Mouse (Mus musculus): Measurements from ENCODE around the gene Capn7. TPM values are rescaled to one million over a fixed set of nuclear protein-coding genes. Genes with fewer than 3 reads are reported as not detected.
A peak's percentile ranks its signal among the peaks of the same experiment; 100 is the strongest.

Capn7 gene
- polyA plus RNA-seq, 1 experiment from 2014 or later: 42.3 TPM

DNA sequence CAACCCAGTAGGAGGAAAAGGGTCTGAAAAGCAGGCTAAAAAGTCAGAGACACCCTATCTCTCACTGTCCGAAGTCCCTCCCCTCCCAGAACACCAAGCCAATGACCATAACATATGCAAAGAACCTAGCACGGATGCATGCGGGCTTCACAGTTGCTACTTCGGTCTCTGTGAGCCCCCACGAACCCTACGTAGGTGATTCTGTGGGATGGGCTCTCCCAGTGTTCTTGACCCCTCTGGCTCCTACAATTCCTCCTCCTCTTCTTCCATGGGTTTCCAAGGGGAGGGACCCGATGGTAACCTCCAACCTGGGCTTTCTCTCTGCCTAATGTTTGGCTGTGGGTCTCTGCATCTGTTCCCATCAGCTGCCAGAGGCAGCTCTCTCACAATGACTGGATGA, 9.7 kb upstream of the Capn7 start:
- no peak for ATAC-seq (ENCODE audit: insufficient number of reproducible peaks, low FRiP score, low TSS enrichment, low read depth)
- H3K27me3 ChIP-seq: no peaks in the 10 kb centered on the region
- H3K4me3 ChIP-seq (replicated peaks): no peak overlapping the region
- H3K36me3 ChIP-seq: no peaks in the 10 kb centered on the region
- no peak overlapping the region for H3K27ac ChIP-seq (replicated peaks)
- peaks cover 7% of the 10 kb centered on the region; the same call in 1 of the 2 replicates for H3K4me1 ChIP-seq
- WGBS: 64% methylated on average over 7 of the region's 7 CpGs
- no peak overlapping the region for H3K9ac ChIP-seq
- no peaks in the 10 kb centered on the region for H3K9me3 ChIP-seq (replicated peaks)
- no peak overlapping the region for H3K4me2 ChIP-seq (replicated peaks)

DNA sequence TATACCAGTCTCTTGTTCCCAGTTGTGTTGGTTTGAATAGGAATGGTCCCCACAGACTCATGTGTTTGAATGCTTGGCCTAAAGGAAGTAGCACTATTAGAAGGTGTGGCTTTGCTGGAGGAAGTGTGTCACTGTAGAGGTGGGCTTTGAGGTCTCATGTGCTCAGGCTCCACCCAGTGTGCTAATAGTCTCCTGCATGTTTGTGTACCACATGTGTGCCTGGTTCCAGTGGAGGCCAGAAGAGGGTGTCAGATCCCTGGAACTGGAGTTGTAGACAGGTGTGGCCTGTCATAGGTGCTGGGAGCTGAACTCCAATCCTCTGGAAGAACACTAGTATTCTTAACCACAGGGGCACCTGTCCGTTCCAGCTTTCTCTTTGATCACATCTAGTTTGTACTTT, 9.2 kb upstream of the Capn7 start:
- H3K4me2 ChIP-seq (replicated peaks): no peak overlapping the region
- H3K4me3 ChIP-seq (replicated peaks): no peak overlapping the region
- H3K27ac ChIP-seq (replicated peaks): no peak overlapping the region
- no peaks in the 10 kb centered on the region for H3K27me3 ChIP-seq
- H3K9ac ChIP-seq: no peak overlapping the region
- ATAC-seq (ENCODE audit: insufficient number of reproducible peaks, low FRiP score, low TSS enrichment, low read depth): no peak
- H3K36me3 ChIP-seq: no peaks in the 10 kb centered on the region
- H3K4me1 ChIP-seq: peaks cover 7% of the 10 kb centered on the region; the same call in 1 of the 2 replicates
- 91% methylated on average over 1 of the region's 1 CpGs for WGBS
- no peaks in the 10 kb centered on the region for H3K9me3 ChIP-seq (replicated peaks)

DNA sequence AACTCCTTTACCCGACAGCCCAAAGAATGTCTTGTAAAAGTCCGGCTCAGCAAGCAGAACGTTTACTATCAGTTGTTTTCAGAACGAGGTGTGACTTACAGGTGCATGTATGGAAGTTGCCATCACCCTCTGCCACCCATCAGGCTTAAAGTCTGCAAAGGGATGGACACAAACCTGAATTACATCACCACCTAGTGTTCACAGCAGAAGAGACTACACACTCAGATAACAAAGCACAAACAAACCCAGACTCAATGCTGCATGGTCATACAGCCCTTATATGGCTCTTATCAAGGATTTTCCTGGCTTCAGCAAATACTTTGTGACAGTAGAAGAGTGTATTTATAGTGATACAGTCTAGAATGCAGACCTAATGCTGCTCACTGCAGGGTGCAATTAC, 8.8 kb upstream of the Capn7 start:
- Histone ChIP-seq H3K27ac (replicated peaks) (no peak overlapping the region), H3K4me2 (replicated peaks) (no peak overlapping the region), H3K4me3 (replicated peaks) (no peak overlapping the region), H3K27me3 (no peaks in the 10 kb centered on the region), H3K36me3 (no peaks in the 10 kb centered on the region), H3K9ac (no peak overlapping the region), H3K9me3 (replicated peaks) (no peaks in the 10 kb centered on the region), H3K4me1 (peaks cover 7% of the 10 kb centered on the region; the same call in 1 of the 2 replicates)
- no peak for ATAC-seq (ENCODE audit: insufficient number of reproducible peaks, low FRiP score, low TSS enrichment, low read depth)
- 75% methylated on average over 4 of the region's 4 CpGs for WGBS

DNA sequence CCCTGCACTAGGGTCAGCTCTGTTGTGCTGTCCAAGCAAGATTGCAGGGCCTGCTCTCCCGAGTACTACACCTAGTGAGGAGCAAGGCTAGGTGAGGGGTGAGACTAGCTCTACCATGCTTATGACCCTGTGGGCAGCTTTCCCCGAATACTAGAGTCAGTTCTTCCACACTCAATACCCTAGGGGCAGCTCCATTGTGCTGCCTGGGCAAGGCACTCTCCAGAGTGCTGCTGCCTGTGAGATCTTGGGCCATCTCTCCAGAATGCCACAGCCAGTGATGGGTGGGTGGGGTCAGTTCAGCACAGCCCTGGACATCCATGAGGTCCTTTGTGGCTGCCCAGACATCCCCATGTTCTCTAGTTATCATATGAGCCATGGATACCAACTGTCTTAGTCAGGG, 6.7 kb upstream of the Capn7 start:
- ATAC-seq (ENCODE audit: insufficient number of reproducible peaks, low FRiP score, low TSS enrichment, low read depth): no peak
- Histone ChIP-seq H3K9me3 (replicated peaks) (no peaks in the 10 kb centered on the region), H3K4me1 (no peaks in the 10 kb centered on the region), H3K4me2 (replicated peaks) (no peak overlapping the region), H3K9ac (no peak overlapping the region), H3K27ac (replicated peaks) (no peak overlapping the region), H3K36me3 (no peaks in the 10 kb centered on the region), H3K27me3 (no peaks in the 10 kb centered on the region), H3K4me3 (replicated peaks) (no peak overlapping the region)
- WGBS: 40% methylated on average over 2 of the region's 2 CpGs

DNA sequence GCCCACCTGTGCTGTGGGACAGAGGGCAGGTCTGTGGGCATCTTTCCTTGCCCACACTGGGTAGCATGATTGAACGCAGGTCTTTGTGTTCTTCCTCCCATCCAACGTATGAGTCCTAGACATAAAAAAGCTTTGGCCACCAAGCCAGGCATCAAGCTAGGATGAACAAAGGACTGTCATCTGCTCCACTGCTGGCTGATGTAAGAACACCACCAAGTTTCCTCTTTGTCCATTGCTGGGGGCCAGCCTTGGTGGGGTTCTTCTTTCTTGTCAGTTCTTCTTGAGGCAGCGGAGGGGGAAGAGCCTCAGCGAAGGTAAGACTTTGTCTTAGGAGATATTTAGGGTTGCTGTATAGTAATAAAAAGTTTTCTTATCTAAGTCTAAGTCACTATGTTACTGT, 5.5 kb upstream of the Capn7 start:
- Histone ChIP-seq H3K4me1 (no peaks in the 10 kb centered on the region), H3K27ac (replicated peaks) (no peak overlapping the region), H3K4me3 (replicated peaks) (no peak overlapping the region), H3K9ac (no peak overlapping the region), H3K27me3 (no peaks in the 10 kb centered on the region), H3K4me2 (replicated peaks) (no peak overlapping the region), H3K36me3 (no peaks in the 10 kb centered on the region), H3K9me3 (replicated peaks) (no peaks in the 10 kb centered on the region)
- 85% methylated on average over 4 of the region's 4 CpGs for WGBS
- no peak for ATAC-seq (ENCODE audit: insufficient number of reproducible peaks, low FRiP score, low TSS enrichment, low read depth)

DNA sequence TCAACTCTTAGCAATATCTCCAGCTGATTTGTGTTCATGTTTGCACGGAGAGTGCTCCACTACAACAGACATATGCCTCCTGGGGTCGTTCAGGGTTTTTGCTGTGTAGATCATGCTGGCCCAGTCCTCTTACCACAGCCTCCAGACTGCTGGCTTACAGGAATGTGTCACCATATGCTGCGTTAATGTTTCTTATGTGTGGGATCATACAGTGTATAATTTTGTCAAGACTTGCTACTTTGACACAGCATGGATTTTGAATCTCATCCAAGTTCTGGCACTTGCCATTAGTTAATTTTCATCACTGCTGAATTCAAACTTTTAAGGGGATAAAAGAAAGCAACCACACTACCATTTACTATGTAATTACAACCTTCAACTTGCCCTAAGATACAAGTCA, 673 bp upstream of the Capn7 start:
- H3K36me3 ChIP-seq: peaks cover 4% of the 10 kb centered on the region; the same call in 1 of the 2 replicates
- no peak overlapping the region for H3K9ac ChIP-seq
- ATAC-seq (ENCODE audit: insufficient number of reproducible peaks, low FRiP score, low TSS enrichment, low read depth): no peak
- H3K9me3 ChIP-seq (replicated peaks): no peaks in the 10 kb centered on the region
- no peaks in the 10 kb centered on the region for H3K27me3 ChIP-seq
- peaks cover 4% of the 10 kb centered on the region for H3K4me1 ChIP-seq
- peak overlapping the region; percentile 61 for H3K4me2 ChIP-seq (replicated peaks)
- peak overlapping the region; percentile 98 for H3K4me3 ChIP-seq (replicated peaks)
- no peak overlapping the region for H3K27ac ChIP-seq (replicated peaks)
- 41% methylated on average over 3 of the region's 3 CpGs for WGBS

DNA sequence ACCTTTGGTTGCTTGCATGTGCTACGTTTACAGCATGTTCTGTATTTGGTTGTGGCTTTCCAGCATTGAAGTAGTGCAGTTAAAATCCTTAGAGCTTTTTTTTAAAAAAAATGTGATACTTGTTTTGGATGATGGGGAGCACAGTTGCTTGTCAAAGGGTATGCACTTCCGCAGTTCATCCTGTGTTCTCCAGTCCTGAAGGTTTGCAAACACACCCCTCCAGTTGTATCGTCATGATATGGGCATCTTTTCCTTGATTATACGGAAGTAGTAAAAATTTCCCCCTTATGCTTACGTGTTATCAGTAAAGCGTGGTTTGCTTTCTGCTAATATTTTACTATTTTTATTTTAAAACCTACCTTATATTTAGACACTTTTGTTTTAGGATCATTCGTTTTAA, 968 bp downstream of the Capn7 start:
- Histone ChIP-seq H3K4me2 (replicated peaks) (peak overlapping the region; percentile 61), H3K36me3 (peaks cover 5% of the 10 kb centered on the region; the same call in 1 of the 2 replicates), H3K4me1 (peaks cover 4% of the 10 kb centered on the region), H3K9me3 (replicated peaks) (no peaks in the 10 kb centered on the region), H3K27me3 (no peaks in the 10 kb centered on the region), H3K9ac (peak overlapping the region; percentile 97), H3K27ac (replicated peaks) (no peak overlapping the region), H3K4me3 (replicated peaks) (peak overlapping the region; percentile 98)
- 34% methylated on average over 7 of the region's 7 CpGs for WGBS
- ATAC-seq (ENCODE audit: insufficient number of reproducible peaks, low FRiP score, low TSS enrichment, low read depth): no peak

DNA sequence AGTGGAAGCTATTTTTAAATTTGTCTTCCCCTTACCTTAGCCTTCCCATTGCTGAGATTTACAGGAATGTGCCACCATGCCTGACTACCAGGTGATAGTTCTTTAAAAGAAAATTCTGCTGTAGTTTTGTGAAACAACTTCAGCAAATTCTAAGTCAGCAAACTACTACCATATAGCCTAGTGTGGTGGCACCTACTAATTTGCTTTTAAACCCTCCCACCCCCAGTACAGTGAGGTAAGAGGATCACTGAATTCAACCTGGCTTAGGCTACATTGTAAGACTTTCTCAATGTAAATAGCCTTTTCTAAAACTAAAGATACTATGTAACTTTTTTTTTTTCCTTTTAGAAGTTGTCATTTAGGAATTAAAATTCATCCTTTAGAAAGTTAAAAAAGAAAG, 1.5 kb downstream of the Capn7 start:
- no peak for ATAC-seq (ENCODE audit: insufficient number of reproducible peaks, low FRiP score, low TSS enrichment, low read depth)
- Histone ChIP-seq H3K9me3 (replicated peaks) (no peaks in the 10 kb centered on the region), H3K27ac (replicated peaks) (no peak overlapping the region), H3K4me2 (replicated peaks) (peak overlapping the region; percentile 61), H3K4me1 (peaks cover 4% of the 10 kb centered on the region), H3K36me3 (peaks cover 5% of the 10 kb centered on the region; the same call in 1 of the 2 replicates), H3K4me3 (replicated peaks) (peak overlapping the region; percentile 98; the same call in 1 of the 2 replicates), H3K9ac (no peak overlapping the region), H3K27me3 (no peaks in the 10 kb centered on the region)

DNA sequence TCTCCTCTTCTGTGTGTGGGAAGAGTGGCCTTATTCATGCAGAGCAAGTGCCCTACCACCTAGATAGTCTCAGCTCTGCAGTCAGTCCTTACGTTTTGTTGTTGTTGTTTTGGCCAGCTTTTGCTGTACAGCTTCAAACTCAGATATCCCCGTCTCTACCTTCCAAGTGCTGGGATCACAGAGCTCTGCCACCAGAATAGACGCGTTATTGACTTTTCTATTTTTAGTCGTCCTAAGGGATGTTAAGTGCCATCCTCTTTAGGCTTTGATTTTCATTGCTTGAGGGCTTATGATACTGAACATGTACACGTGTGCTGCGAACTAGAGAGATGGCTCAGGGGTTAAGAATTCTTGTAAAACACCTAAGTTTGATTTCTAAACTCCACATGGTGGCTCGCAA, 6.8 kb downstream of the Capn7 start:
- H3K4me1 ChIP-seq: no peaks in the 10 kb centered on the region
- peaks cover 30% of the 10 kb centered on the region for H3K36me3 ChIP-seq
- H3K27me3 ChIP-seq: no peaks in the 10 kb centered on the region
- no peak overlapping the region for H3K27ac ChIP-seq (replicated peaks)
- 67% methylated on average over 8 of the region's 8 CpGs for WGBS
- no peaks in the 10 kb centered on the region for H3K9me3 ChIP-seq (replicated peaks)
- no peak overlapping the region for H3K4me2 ChIP-seq (replicated peaks)
- ATAC-seq (ENCODE audit: insufficient number of reproducible peaks, low FRiP score, low TSS enrichment, low read depth): no peak
- H3K9ac ChIP-seq: no peak overlapping the region
- no peak overlapping the region for H3K4me3 ChIP-seq (replicated peaks)

DNA sequence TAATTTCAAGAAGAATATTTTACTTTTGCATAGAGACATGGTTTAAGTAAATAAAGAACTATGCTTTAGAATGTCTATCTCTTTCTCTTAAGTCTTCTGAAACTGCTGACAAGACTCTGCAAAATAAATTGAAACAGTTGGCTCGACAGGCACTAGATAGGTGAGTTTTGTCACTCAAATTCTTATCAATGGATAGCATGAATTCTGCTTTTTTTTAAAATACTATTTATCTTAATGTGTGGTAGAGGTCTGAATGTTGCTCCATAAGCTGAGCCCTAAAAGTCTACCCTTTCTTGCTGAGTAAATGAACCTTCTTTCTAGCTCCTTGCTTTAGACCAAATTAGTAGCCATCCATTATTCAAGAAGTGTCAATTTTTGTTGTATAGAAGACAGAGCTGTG, 8.9 kb downstream of the Capn7 start:
- peaks cover 37% of the 10 kb centered on the region for H3K36me3 ChIP-seq
- no peak overlapping the region for H3K27ac ChIP-seq (replicated peaks)
- H3K4me2 ChIP-seq (replicated peaks): no peak overlapping the region
- H3K9ac ChIP-seq: no peak overlapping the region
- no peak overlapping the region for H3K4me3 ChIP-seq (replicated peaks)
- no peaks in the 10 kb centered on the region for H3K27me3 ChIP-seq
- WGBS: 98% methylated on average over 1 of the region's 1 CpGs
- H3K4me1 ChIP-seq: no peaks in the 10 kb centered on the region
- H3K9me3 ChIP-seq (replicated peaks): no peaks in the 10 kb centered on the region
- no peak for ATAC-seq (ENCODE audit: insufficient number of reproducible peaks, low FRiP score, low TSS enrichment, low read depth)

DNA sequence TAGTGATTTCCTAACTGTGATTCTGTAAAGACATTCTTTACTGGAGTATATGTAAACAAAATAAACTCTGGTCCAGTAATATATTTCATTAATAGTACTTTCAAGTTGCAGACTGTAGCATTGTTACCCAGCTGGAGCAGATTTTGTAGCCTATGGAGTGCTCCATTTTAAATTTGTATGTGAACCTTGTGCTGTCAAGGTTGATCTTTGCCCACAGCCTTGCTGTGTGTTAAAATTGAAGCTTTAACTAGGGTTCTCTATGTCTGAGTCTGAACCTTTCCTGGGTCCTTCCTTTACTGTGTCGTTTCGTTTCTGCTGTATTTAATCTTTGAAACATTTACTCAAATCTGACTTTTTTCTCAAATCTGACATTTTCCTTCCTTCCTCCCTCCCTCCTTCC, 25.8 kb downstream of the Capn7 start:
- no peak for ATAC-seq (ENCODE audit: insufficient number of reproducible peaks, low FRiP score, low TSS enrichment, low read depth)
- no peak overlapping the region for H3K4me3 ChIP-seq (replicated peaks)
- peaks cover 69% of the 10 kb centered on the region for H3K36me3 ChIP-seq
- H3K27ac ChIP-seq (replicated peaks): no peak overlapping the region
- no peak overlapping the region for H3K9ac ChIP-seq
- 88% methylated on average over 2 of the region's 2 CpGs for WGBS
- H3K4me1 ChIP-seq: no peaks in the 10 kb centered on the region
- H3K27me3 ChIP-seq: no peaks in the 10 kb centered on the region
- H3K4me2 ChIP-seq (replicated peaks): no peak overlapping the region
- H3K9me3 ChIP-seq (replicated peaks): no peaks in the 10 kb centered on the region

DNA sequence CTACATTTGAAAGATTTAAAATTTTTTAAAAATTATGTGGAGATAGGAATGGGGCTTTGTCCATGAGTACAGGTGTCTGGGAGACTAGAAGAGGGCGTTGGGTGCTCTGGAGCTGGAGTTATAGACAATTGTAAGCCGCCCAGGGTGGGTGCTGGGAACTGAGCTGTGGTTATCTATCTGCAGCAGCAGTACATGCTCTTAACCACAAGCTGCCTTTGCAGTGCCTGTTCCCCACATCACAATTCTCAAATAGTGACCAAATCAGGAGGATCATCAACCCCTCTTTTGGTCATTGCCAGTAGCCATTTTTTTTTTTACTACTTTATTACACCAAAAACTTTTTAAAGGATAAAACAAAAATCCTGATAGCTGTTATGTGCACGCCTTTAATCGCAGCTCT, 28.2 kb downstream of the Capn7 start:
- WGBS: 91% methylated on average over 4 of the region's 4 CpGs

More for the DNA sequence above, 28.2 kb downstream of the Capn7 start:
- Histone ChIP-seq H3K36me3 (peaks cover 72% of the 10 kb centered on the region), H3K27ac (replicated peaks) (no peak overlapping the region), H3K27me3 (no peaks in the 10 kb centered on the region), H3K4me2 (replicated peaks) (no peak overlapping the region), H3K4me1 (no peaks in the 10 kb centered on the region), H3K9me3 (replicated peaks) (no peaks in the 10 kb centered on the region), H3K9ac (no peak overlapping the region), H3K4me3 (replicated peaks) (no peak overlapping the region)
- ATAC-seq (ENCODE audit: insufficient number of reproducible peaks, low FRiP score, low TSS enrichment, low read depth): no peak
